Mouse (Mus musculus) G1E (cell line): Measurements from ENCODE around the gene B3glct.

Experiments
- CTCF ChIP-seq: IDR thresholded peaks from 2 replicates; pipeline ENCODE4 v1.5.1; 2012; ENCODE audit warnings: low read depth, low read length, inconsistent platforms, mixed read lengths
- TAL1 ChIP-seq: conservative IDR thresholded peaks from 2 replicates; pipeline ENCODE4 v1.6.1; 2012; ENCODE audit warnings: low read depth, low read length, inconsistent platforms, mixed read lengths

- TF ChIP-seq CTCF, result no peak
- TF ChIP-seq TAL1, result no peak
These were observed 42.5 kb upstream of the B3glct start for GRCm38 (mm10) chr5:149635556-149635955.
